Mouse (Mus musculus) cerebellum, adult 11 months (tissue): ENCODE data around the gene Ccdc114.
"Not testable (repeated sequence)": the region's sequence is repeated elsewhere in the genome, so short reads cannot be mapped to it uniquely, and the experiment has no call there.

Experiments used
- DNase-seq: peaks from one replicate; pipeline ENCODE4 v3.0.0; 2022

The Ccdc114 gene

DNA sequence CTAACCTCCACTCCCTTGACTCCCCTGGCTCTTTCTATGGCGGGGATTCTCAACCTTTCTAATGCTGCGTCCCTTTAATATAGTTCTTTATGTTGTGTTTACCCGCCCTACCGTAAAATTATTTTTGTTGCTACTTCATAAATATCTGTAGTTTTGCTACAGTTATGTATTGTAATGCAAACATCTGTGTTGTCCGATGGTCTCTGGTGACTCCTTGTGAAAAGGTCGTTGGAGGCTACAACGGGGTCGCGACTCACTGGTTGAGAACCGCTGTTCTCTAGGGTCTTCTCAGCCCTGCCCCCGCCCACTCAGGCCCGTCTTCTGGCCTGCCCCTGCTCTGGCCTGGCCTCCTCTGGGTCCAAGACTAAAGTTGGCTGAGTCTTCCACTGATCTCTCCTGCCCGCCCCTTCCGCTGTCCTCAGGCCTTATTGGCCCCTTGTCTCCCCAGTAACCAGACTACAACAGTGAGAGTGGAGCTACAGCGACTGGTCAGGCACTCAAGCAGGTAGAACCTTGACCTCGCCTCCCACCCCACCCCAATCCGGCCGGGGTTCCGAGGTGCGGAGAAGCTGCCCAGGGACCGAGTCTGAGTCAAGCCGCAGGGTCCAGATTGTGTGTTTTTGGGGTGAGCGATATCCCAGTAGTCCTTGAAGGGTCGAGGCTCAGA is at the start of gene Ccdc114:
Ccdc114 (plus strand) TSS at position 311 of the 667 bp plus-strand sequence.
- no peak for DNase-seq

GRCm38 (mm10) chr7:45876895-45877294 is 47.0 kb upstream of the Ccdc114 start:
- no peak for DNase-seq

DNA sequence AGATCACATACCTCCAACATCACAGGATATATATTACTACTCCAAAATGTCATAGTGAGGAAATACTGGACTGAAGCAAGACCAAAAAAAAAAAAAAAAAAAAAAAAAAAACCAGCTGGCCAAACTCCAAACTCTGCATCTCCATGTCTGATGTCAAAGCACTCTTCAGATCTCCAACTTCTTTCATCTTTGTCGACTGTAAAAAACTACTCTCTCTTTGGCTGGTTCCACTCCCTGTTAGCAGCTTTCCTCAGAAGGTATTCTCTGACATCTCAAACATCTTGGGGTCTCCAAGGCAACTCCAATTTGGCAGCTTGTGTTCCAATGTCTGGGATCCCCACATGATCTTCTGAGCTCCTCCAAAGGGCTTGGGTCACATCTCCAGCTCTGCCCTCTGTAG is 45.6 kb upstream of the Ccdc114 start, which contains the start of gene Grin2d:
Grin2d (minus strand) TSS at position 101 of the 400 bp plus-strand sequence.
- DNase-seq: not testable (repeated sequence)

DNA sequence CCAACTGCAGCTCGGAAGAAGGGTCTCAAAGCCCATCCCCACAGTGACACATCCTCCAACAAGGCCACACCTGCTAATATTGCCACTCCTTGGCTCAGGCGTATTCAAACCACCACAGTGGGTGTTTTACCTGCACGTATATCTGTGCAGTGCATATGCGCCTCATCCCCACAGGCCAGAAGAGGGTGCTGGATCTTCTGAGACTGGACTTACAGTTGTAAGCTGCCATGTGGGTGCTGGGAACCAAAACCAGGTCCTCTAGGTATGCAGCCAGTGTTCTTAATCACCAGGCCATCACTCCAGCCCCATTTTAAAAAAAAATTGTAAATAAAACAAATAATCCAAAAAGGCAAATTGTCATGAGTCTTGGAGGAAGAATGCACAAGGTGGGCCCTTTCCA is 43.3 kb upstream of the Ccdc114 start:
- DNase-seq: no peak

DNA sequence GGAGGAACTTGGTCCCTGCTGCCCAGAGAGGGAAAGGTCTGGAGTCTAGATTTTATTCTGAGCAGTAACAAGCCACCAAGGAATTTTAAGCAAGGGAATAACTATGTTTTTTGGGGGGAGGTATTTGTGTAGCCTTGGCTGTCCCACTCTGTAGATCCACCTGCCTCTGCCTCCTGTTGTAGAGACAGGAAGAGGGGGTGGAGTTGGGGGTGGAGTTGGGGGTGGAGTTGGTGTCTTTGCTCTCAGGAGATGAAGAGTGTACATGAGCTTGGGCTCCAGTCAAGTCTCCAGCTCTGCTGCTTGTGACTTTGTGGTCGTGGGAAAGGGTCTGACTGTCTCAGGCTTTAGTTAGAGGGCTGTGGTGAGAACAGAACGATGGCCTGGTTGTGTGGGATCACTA is 42.9 kb upstream of the Ccdc114 start:
- no peak for DNase-seq

- no peak for DNase-seq
Measured at GRCm38 (mm10) chr7:45887246-45887645, 36.6 kb upstream of the Ccdc114 start.

DNA sequence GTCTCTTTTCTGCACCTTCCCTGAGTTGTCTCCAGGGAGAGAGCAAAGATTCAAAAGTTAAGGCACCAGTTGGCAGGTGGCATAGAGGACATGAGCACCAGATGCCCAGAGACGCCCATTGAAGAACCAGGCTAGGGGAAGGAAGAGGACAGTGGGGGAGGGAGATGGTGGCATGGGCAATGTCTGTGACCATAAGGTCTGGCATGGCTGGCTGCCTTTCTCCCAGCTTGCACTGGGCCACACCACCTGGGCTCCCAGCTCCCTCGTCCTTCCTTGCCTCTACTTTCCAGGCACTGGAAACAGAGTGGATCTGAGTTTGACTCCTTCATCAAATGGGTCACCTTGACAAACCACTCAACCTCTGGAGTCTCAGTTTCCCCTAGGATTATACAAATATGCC is 31.2 kb upstream of the Ccdc114 start:
- no peak for DNase-seq

- DNase-seq: no peak
Measured at GRCm38 (mm10) chr7:45895931-45896516, 27.8 kb upstream of the Ccdc114 start.

DNA sequence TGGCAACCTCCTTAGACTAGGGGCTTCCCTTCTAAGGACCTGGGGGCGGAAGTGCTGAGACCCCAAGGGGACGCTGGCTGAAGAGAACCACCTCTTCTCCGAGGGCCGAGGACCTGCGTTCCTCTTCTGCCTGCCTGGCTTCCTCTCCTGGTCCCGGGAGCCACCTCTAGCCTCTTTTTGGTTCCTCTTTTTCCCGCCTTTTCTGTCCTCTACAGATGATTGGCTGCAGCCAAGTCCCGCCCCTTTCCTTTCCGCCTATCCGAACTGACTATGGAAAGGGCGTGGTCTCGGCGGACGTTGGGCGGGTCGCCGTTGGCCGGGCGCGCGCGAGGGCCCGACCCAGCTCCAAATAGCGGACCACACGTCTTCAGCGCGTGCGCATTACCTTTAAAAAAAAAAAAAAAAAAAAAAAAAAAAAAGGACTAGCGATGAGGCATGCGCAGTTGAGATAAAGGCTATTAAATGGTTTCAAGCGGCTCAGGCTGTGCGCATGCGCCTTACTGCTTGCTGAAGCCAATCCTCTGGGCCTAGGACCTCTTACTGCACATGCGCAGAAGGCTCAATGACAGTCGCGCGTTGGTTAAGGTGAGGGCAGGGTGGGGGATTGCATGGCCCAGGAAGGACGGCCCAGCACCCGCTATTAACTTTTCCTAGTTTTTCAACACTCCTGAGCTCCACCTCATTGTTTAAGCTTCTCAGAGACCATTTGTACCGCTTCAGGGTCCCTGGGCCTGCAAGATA is 27.2 kb upstream of the Ccdc114 start, which contains the start of the genes Syngr4 and Tmem143:
Syngr4 (minus strand) TSS at position 198 of the 741 bp plus-strand sequence.
Tmem143 (plus strand) TSS at position 425 of the 741 bp plus-strand sequence.
- DNase-seq: peak; percentile 99

GRCm38 (mm10) chr7:45897258-45897757 is 26.6 kb upstream of the Ccdc114 start:
- peak; percentile 63 for DNase-seq

GRCm38 (mm10) chr7:45898125-45898524 is 25.7 kb upstream of the Ccdc114 start:
- DNase-seq: not testable (repeated sequence)

- DNase-seq: no peak
Measured at GRCm38 (mm10) chr7:45901562-45901961, 22.3 kb upstream of the Ccdc114 start.

DNA sequence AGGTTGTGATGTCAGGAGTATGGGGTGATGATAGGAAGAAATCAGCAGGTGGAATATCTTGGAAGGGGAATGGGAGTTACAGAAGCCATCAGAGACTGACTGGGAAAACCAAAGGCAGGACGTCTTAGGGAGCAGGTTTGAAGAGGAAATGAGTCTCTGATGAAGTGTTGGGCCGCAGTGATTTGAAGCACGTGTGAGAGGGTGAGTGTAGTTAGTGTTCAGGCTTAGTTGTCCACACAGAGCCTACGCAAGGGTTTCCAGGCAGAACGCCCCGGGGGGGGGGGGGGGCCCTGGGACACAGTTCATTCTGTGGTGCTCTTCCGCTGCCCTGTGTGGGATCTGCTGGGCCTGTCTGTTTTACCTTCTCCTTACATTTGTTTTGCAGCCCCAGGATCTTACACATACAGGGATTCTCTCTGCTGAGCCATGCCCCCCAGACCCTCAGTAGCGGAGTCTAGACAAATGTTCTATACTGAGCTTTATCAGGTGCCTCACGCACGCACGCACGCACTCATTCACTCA is 21.3 kb upstream of the Ccdc114 start:
- no peak for DNase-seq

GRCm38 (mm10) chr7:45906622-45907021 is 17.2 kb upstream of the Ccdc114 start:
- DNase-seq: no peak

- no peak for DNase-seq
Measured at GRCm38 (mm10) chr7:45908384-45908783, 15.5 kb upstream of the Ccdc114 start.

- DNase-seq: no peak
Measured at GRCm38 (mm10) chr7:45909145-45909544, 14.7 kb upstream of the Ccdc114 start.

DNA sequence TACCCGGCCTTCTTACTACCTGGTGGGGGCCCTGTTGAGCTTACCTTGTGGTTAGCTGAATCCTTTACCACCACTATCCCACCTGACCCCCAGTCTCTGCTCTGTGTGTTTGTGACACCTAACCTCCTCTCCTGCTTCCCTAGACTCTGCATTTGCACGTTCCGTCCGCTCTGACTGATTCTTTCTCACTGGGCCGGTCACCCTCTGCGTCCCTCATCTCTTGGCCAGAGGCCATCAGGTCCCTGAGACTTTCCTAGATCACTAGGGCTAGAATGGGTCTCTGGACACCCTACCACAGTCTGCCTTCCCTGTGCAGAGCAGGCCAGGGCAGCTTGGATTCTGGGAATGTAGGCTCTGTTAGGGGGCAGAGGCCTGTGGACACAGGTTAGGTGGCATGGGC is 9.8 kb upstream of the Ccdc114 start:
- no peak for DNase-seq

- no peak for DNase-seq
Measured at GRCm38 (mm10) chr7:45915011-45915410, 8.9 kb upstream of the Ccdc114 start.

- DNase-seq: no peak
Measured at GRCm38 (mm10) chr7:45916056-45917003, 7.5 kb upstream of the Ccdc114 start.

GRCm38 (mm10) chr7:45917004-45917704 is 6.7 kb upstream of the Ccdc114 start:
- DNase-seq: no peak

DNA sequence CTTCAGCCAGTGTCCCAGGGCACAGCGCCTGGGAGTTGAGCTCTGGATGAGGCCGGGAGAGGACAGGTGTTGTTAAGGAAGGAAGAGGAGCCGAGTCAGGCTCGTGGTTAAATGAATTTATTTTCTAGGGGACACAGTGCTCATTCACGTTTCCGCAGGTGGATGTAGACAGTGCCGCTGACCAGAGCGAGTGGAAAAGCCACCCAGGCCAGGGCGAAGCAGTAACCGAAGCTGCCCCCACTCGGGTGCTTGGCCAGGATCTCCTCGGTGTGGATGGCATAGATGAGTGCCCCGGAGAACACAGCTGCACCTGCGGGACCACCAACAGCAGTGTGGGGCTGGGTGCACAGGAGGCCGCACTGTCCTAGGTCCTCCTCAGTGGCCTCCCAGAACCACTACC is 5.9 kb upstream of the Ccdc114 start:
- DNase-seq: no peak
